Comparison of ENCODE assay signal across 19 mouse cellular contexts in genomic region chr4:127172119-127172518, GRCm38 (mm10). TPM values are rescaled to one million over a fixed set of nuclear protein-coding genes. Genes with fewer than 3 reads are reported as not detected.
DNase-seq lines count a peak whose midpoint lies in the region; ATAC-seq lines count a peak whose summit lies in the region.
"Had no signal": no experiment of that assay in that cellular context is flagged by ENCODE, and none has a peak within 500 bp of the region (broad histone marks: within the 10 kb centered on the region; RNA-seq: fewer than 3 reads in every experiment).

No protein-coding gene starts in this region.

- peak; percentile 49 for DNase-seq in cerebellum, adult 11-12 months
- DNase-seq in cerebellum, postnatal 25 days, result no peak
- DNase-seq in hindbrain, embryonic 14.5 days (ENCODE audit: low spot score), result no peak
- DNase-seq in hindbrain, embryonic 10.5 days (ENCODE audit: low spot score), result no peak
- no peak for DNase-seq in midbrain, embryonic 10.5 days (ENCODE audit: low spot score)
- DNase-seq in kidney, adult 11 months, result no peak
- DNase-seq: adrenal gland, adult 2 months; gastrocnemius, postnatal 10 days; heart, adult 18-20 months; kidney, adult 18-20 months; liver, embryonic 13.5 days; retina, postnatal 1 day; thymus, postnatal 4 days had no signal

- H3K4me3 ChIP-seq in hindbrain, embryonic 14.5 days (replicated peaks; ENCODE audit: low read length), result no peak overlapping the region
- no peak overlapping the region for H3K4me3 ChIP-seq in hindbrain, embryonic 10.5 days
- H3K4me3 ChIP-seq in midbrain, embryonic 16.5 days (ENCODE audit: low read depth, low read length), result 0 out of 2 replicates have a peak overlapping the region, but pooled peaks have one; percentile 6
- no peak overlapping the region for H3K4me3 ChIP-seq in midbrain, embryonic 10.5 days
- H3K4me3 ChIP-seq in neural tube, embryonic 15.5 days (replicated peaks), result no peak overlapping the region; the same call in 1 of the 2 replicates
- H3K4me3 ChIP-seq: embryonic facial prominence, embryonic 13.5 days; heart, embryonic 15.5 days; limb, embryonic 12.5 days; liver, embryonic 13.5 days; lung, embryonic 15.5 days had no signal

- H3K9ac ChIP-seq in hindbrain, embryonic 14.5 days, result no peak overlapping the region; the same call in 1 of the 2 replicates
- no peak overlapping the region for H3K9ac ChIP-seq in midbrain, embryonic 16.5 days (ENCODE audit: low read depth, low read length)
- no peak overlapping the region for H3K9ac ChIP-seq in neural tube, embryonic 15.5 days (replicated peaks)
- H3K9ac ChIP-seq: embryonic facial prominence, embryonic 13.5 days; heart, embryonic 15.5 days; limb, embryonic 12.5 days; liver, embryonic 13.5 days; lung, embryonic 15.5 days had no signal

- 15% methylated on average over 7 of the region's 7 CpGs for WGBS in hindbrain, embryonic 14.5 days
- 19% methylated on average over 7 of the region's 7 CpGs for WGBS in hindbrain, embryonic 10.5 days
- 15% methylated on average over 7 of the region's 7 CpGs for WGBS in midbrain, embryonic 16.5 days
- 25% methylated on average over 7 of the region's 7 CpGs for whole genome bisulfite sequencing in midbrain, embryonic 10.5 days
- 15% methylated on average over 7 of the region's 7 CpGs for WGBS in neural tube, embryonic 15.5 days

- H3K27me3 ChIP-seq in hindbrain, embryonic 14.5 days (ENCODE audit: control insufficient read depth, insufficient read depth, low read length), result no peaks in the 10 kb centered on the region
- H3K27me3 ChIP-seq in hindbrain, embryonic 10.5 days (ENCODE audit: insufficient read depth, poor library complexity, severe bottlenecking), result peaks cover 64% of the 10 kb centered on the region
- H3K27me3 ChIP-seq in midbrain, embryonic 16.5 days (ENCODE audit: control insufficient read depth, insufficient read depth, low read depth, low read length), result no peaks in the 10 kb centered on the region
- peaks cover 61% of the 10 kb centered on the region for H3K27me3 ChIP-seq in midbrain, embryonic 10.5 days (ENCODE audit: low read depth, poor library complexity, severe bottlenecking)
- 0 out of 2 replicates have a peak, but pooled peaks cover 3% of the 10 kb centered on the region for H3K27me3 ChIP-seq in neural tube, embryonic 15.5 days (replicated peaks)

- peaks cover 29% of the 10 kb centered on the region for H3K4me1 ChIP-seq in hindbrain, embryonic 14.5 days (replicated peaks; ENCODE audit: control insufficient read depth, insufficient read depth, low read length)
- H3K4me1 ChIP-seq in hindbrain, embryonic 10.5 days (replicated peaks), result peaks cover 58% of the 10 kb centered on the region
- peaks cover 47% of the 10 kb centered on the region for H3K4me1 ChIP-seq in midbrain, embryonic 16.5 days (ENCODE audit: control insufficient read depth, insufficient read depth, low read length)
- H3K4me1 ChIP-seq in midbrain, embryonic 10.5 days, result peaks cover 36% of the 10 kb centered on the region
- H3K4me1 ChIP-seq in neural tube, embryonic 15.5 days, result peaks cover 52% of the 10 kb centered on the region

- 0 out of 2 replicates have a peak overlapping the region, but pooled peaks have one; percentile 25 for H3K4me2 ChIP-seq in hindbrain, embryonic 14.5 days (replicated peaks)
- peak overlapping the region; percentile 30 for H3K4me2 ChIP-seq in midbrain, embryonic 16.5 days (ENCODE audit: low read length)
- H3K4me2 ChIP-seq in neural tube, embryonic 15.5 days, result peak overlapping the region; percentile 38
- H3K4me2 ChIP-seq: embryonic facial prominence, embryonic 13.5 days; heart, embryonic 15.5 days; limb, embryonic 12.5 days; liver, embryonic 13.5 days; lung, embryonic 15.5 days had no signal

- H3K27ac ChIP-seq in hindbrain, embryonic 14.5 days, result no peak overlapping the region
- no peak overlapping the region for H3K27ac ChIP-seq in hindbrain, embryonic 10.5 days
- H3K27ac ChIP-seq in midbrain, embryonic 16.5 days (ENCODE audit: low read length), result no peak overlapping the region
- no peak overlapping the region for H3K27ac ChIP-seq in midbrain, embryonic 10.5 days (replicated peaks)
- H3K27ac ChIP-seq in neural tube, embryonic 15.5 days (replicated peaks), result no peak overlapping the region
- H3K27ac ChIP-seq: embryonic facial prominence, embryonic 13.5 days; heart, embryonic 15.5 days; limb, embryonic 12.5 days; liver, embryonic 13.5 days; lung, embryonic 15.5 days had no signal

- no peaks in the 10 kb centered on the region for H3K36me3 ChIP-seq in hindbrain, embryonic 14.5 days (replicated peaks; ENCODE audit: control insufficient read depth, insufficient read depth)
- H3K36me3 ChIP-seq in hindbrain, embryonic 10.5 days, result no peaks in the 10 kb centered on the region
- no peaks in the 10 kb centered on the region for H3K36me3 ChIP-seq in midbrain, embryonic 16.5 days (ENCODE audit: control insufficient read depth, insufficient read depth, low read length)
- no peaks in the 10 kb centered on the region for H3K36me3 ChIP-seq in midbrain, embryonic 10.5 days
- no peaks in the 10 kb centered on the region for H3K36me3 ChIP-seq in neural tube, embryonic 15.5 days
- H3K36me3 ChIP-seq: embryonic facial prominence, embryonic 13.5 days; heart, embryonic 15.5 days; limb, embryonic 12.5 days; liver, embryonic 13.5 days; lung, embryonic 15.5 days had no signal

- ATAC-seq in hindbrain, embryonic 14.5 days (ENCODE audit: low FRiP score), result no peak
- no peak for ATAC-seq in midbrain, embryonic 16.5 days
- no peak for ATAC-seq in neural tube, embryonic 15.5 days (ENCODE audit: low FRiP score)

- no peaks in the 10 kb centered on the region for H3K9me3 ChIP-seq in hindbrain, embryonic 14.5 days (ENCODE audit: control insufficient read depth, low read length)
- no peaks in the 10 kb centered on the region for H3K9me3 ChIP-seq in hindbrain, embryonic 10.5 days
- H3K9me3 ChIP-seq in midbrain, embryonic 16.5 days (replicated peaks; ENCODE audit: control insufficient read depth, low read length, poor library complexity, severe bottlenecking), result no peaks in the 10 kb centered on the region
- H3K9me3 ChIP-seq in midbrain, embryonic 10.5 days (replicated peaks), result no peaks in the 10 kb centered on the region
- H3K9me3 ChIP-seq in neural tube, embryonic 15.5 days (replicated peaks), result no peaks in the 10 kb centered on the region
- H3K9me3 ChIP-seq: embryonic facial prominence, embryonic 13.5 days; heart, embryonic 15.5 days; limb, embryonic 12.5 days; liver, embryonic 13.5 days; lung, embryonic 15.5 days had no signal

RNA-seq across cellular contexts. Expression of gene Dlgap3, which starts 3.1 kb away (rescaled TPM):
- polyA plus RNA-seq in hindbrain, embryonic 14.5 days (2014; fragmentation: Nextera tagmentation; extraction: Ambion mirVana), result 30.8 and 35.1 TPM in 2 replicates
- polyA plus RNA-seq in hindbrain, embryonic 10.5 days (2016; fragmentation: Nextera tagmentation; extraction: Ambion mirVana), result 3.7 and 7.9 TPM in 2 replicates
- 17.6 and 19.5 TPM in 2 replicates for polyA plus RNA-seq in midbrain, embryonic 16.5 days (2015; fragmentation: Nextera tagmentation; extraction: Ambion mirVana)
- polyA plus RNA-seq in midbrain, embryonic 10.5 days (2016; fragmentation: Nextera tagmentation; extraction: Ambion mirVana), result 1.9 and 2.8 TPM in 2 replicates
- polyA plus RNA-seq in neural tube, embryonic 15.5 days (2015; fragmentation: Nextera tagmentation; extraction: Ambion mirVana), result 20.9 and 25.1 TPM in 2 replicates

RNA-seq across cellular contexts. Expression of gene Tmem35b, which starts 48.6 kb away (rescaled TPM):
- polyA plus RNA-seq in hindbrain, embryonic 14.5 days (2014; fragmentation: Nextera tagmentation; extraction: Ambion mirVana), result 14.0 and 18.1 TPM in 2 replicates
- polyA plus RNA-seq in hindbrain, embryonic 10.5 days (2016; fragmentation: Nextera tagmentation; extraction: Ambion mirVana), result 17.0 and 17.1 TPM in 2 replicates
- 17.9 and 18.1 TPM in 2 replicates for polyA plus RNA-seq in midbrain, embryonic 16.5 days (2015; fragmentation: Nextera tagmentation; extraction: Ambion mirVana)
- 15.3 and 20.1 TPM in 2 replicates for polyA plus RNA-seq in midbrain, embryonic 10.5 days (2016; fragmentation: Nextera tagmentation; extraction: Ambion mirVana)
- 17.7 and 18.9 TPM in 2 replicates for polyA plus RNA-seq in neural tube, embryonic 15.5 days (2015; fragmentation: Nextera tagmentation; extraction: Ambion mirVana)
